Mouse (Mus musculus): ENCODE measurements at regions not wholly inside any gene's neighbourhood (a gene's known extent, or its start where the extent isn't known, plus 50 kb on each side); places are given as distances from the start of the nearest gene placed in this dataset.

DNA sequence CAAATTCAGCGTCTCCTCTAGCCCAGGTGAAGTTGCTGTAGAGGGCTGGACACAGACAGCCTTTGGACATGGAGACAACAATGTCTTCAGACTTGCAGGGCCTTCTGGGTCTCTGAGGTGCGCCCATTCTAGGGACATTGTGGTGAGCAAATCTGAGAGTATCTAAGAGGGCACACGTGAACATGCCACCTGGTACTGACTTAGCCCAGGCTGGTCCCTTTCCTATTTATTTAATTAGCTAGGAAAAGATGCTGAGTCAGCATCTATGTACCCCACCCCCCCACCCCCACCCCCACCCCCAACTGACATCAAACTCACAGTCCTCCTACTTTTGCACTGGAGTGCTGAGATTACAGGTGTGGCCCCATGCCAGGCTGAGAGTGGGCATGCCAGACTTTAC, 81.7 kb upstream of the Pcbd1 start:
- no peak overlapping the region for H3K4me3 ChIP-seq (ENCODE audit: low read depth, low read length)
- DNase-seq (ENCODE audit: low spot score) (no peak), ATAC-seq (no peak)
- WGBS: 88% methylated on average over 3 of the region's 3 CpGs
- H3K9ac ChIP-seq (ENCODE audit: low read length): no peak overlapping the region
- H3K4me1 ChIP-seq (ENCODE audit: control insufficient read depth, insufficient read depth, low read length): no peaks in the 10 kb centered on the region; the same call in 1 of the 2 replicates
- H3K36me3 ChIP-seq (ENCODE audit: control insufficient read depth, insufficient read depth, low read length): no peaks in the 10 kb centered on the region
- H3K27ac ChIP-seq (ENCODE audit: low read depth, low read length): no peak overlapping the region
- no peaks in the 10 kb centered on the region for H3K27me3 ChIP-seq (replicated peaks; ENCODE audit: control insufficient read depth, insufficient read depth, low read length)
- no peaks in the 10 kb centered on the region for H3K9me3 ChIP-seq (replicated peaks; ENCODE audit: control insufficient read depth, low read length)
- H3K4me2 ChIP-seq (ENCODE audit: low read length): no peak overlapping the region

DNA sequence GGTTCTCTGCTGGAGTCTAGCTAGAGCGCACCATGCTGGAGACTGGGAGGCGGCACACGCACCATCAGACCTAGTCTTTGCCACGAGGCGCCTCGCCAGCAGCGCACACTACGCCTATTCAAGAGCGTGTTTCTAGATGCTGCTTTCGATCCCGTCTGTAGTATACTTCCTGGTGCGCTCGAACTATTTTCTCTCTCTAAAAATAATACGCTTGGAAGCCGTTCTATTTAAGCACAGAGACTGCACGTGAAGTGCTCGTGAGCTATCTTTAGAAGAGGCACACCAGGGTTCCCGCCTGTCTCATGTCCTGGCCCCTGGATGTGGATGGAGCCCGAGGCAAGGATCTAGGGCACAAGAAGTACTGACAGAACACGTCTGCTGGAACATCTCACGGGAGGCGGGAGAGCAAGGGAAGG, 87.4 kb upstream of the Pcbd1 start:
- ATAC-seq: no peak
- 95% methylated on average over 22 of the region's 22 CpGs for WGBS
- Histone ChIP-seq H3K4me1 (ENCODE audit: control insufficient read depth, insufficient read depth, low read length) (no peaks in the 10 kb centered on the region), H3K36me3 (ENCODE audit: control insufficient read depth, insufficient read depth, low read length) (no peaks in the 10 kb centered on the region), H3K27ac (ENCODE audit: low read depth, low read length) (no peak overlapping the region), H3K4me2 (ENCODE audit: low read length) (no peak overlapping the region), H3K9me3 (replicated peaks; ENCODE audit: control insufficient read depth, low read length) (no peaks in the 10 kb centered on the region), H3K27me3 (replicated peaks; ENCODE audit: control insufficient read depth, insufficient read depth, low read length) (no peaks in the 10 kb centered on the region), H3K4me3 (ENCODE audit: low read depth, low read length) (no peak overlapping the region), H3K9ac (ENCODE audit: low read length) (no peak overlapping the region)
- no peak for DNase-seq (ENCODE audit: low spot score)

GRCm38 (mm10) chr10:60997393-60997792, 91.7 kb upstream of the Pcbd1 start:
- no peaks in the 10 kb centered on the region for H3K4me1 ChIP-seq (ENCODE audit: control insufficient read depth, insufficient read depth, low read length)
- H3K27me3 ChIP-seq (replicated peaks; ENCODE audit: control insufficient read depth, insufficient read depth, low read length): no peaks in the 10 kb centered on the region
- H3K9me3 ChIP-seq (replicated peaks; ENCODE audit: control insufficient read depth, low read length): no peaks in the 10 kb centered on the region
- H3K4me2 ChIP-seq (ENCODE audit: low read length): no peak overlapping the region
- 64% methylated on average over 9 of the region's 9 CpGs for WGBS
- no peak overlapping the region for H3K9ac ChIP-seq (ENCODE audit: low read length)
- no peak for DNase-seq (ENCODE audit: low spot score)
- no peaks in the 10 kb centered on the region for H3K36me3 ChIP-seq (ENCODE audit: control insufficient read depth, insufficient read depth, low read length)
- ATAC-seq: no peak
- H3K4me3 ChIP-seq (ENCODE audit: low read depth, low read length): no peak overlapping the region
- no peak overlapping the region for H3K27ac ChIP-seq (ENCODE audit: low read depth, low read length)

- no peak overlapping the region for H3K9ac ChIP-seq (ENCODE audit: low read length)
- no peaks in the 10 kb centered on the region for H3K4me1 ChIP-seq (ENCODE audit: control insufficient read depth, insufficient read depth, low read length)
- no peaks in the 10 kb centered on the region for H3K27me3 ChIP-seq (replicated peaks; ENCODE audit: control insufficient read depth, insufficient read depth, low read length)
- H3K4me2 ChIP-seq (ENCODE audit: low read length): no peak overlapping the region
- no peaks in the 10 kb centered on the region for H3K36me3 ChIP-seq (ENCODE audit: control insufficient read depth, insufficient read depth, low read length)
- no peak overlapping the region for H3K27ac ChIP-seq (ENCODE audit: low read depth, low read length)
- WGBS: 91% methylated on average over 9 of the region's 9 CpGs
- no peak overlapping the region for H3K4me3 ChIP-seq (ENCODE audit: low read depth, low read length)
- no peaks in the 10 kb centered on the region for H3K9me3 ChIP-seq (replicated peaks; ENCODE audit: control insufficient read depth, low read length)
- no peak for DNase-seq (ENCODE audit: low spot score)
- no peak for ATAC-seq
Observed at GRCm38 (mm10) chr10:60995908-60996640, 93.1 kb upstream of the Pcbd1 start.

- peak; percentile 72 for ATAC-seq
- DNase-seq (ENCODE audit: low spot score): peak; percentile 77
- H3K4me2 ChIP-seq (ENCODE audit: low read length): no peak overlapping the region
- no peak overlapping the region for H3K9ac ChIP-seq (ENCODE audit: low read length)
- H3K4me1 ChIP-seq (ENCODE audit: control insufficient read depth, insufficient read depth, low read length): no peaks in the 10 kb centered on the region
- H3K27me3 ChIP-seq (replicated peaks; ENCODE audit: control insufficient read depth, insufficient read depth, low read length): no peaks in the 10 kb centered on the region
- no peaks in the 10 kb centered on the region for H3K9me3 ChIP-seq (replicated peaks; ENCODE audit: control insufficient read depth, low read length)
- 4% methylated on average over 10 of the region's 10 CpGs for WGBS
- H3K27ac ChIP-seq (ENCODE audit: low read depth, low read length): no peak overlapping the region
- no peaks in the 10 kb centered on the region for H3K36me3 ChIP-seq (ENCODE audit: control insufficient read depth, insufficient read depth, low read length)
- H3K4me3 ChIP-seq (ENCODE audit: low read depth, low read length): no peak overlapping the region
Observed at GRCm38 (mm10) chr10:60985109-60985576, 104.0 kb upstream of the Pcbd1 start.

DNA sequence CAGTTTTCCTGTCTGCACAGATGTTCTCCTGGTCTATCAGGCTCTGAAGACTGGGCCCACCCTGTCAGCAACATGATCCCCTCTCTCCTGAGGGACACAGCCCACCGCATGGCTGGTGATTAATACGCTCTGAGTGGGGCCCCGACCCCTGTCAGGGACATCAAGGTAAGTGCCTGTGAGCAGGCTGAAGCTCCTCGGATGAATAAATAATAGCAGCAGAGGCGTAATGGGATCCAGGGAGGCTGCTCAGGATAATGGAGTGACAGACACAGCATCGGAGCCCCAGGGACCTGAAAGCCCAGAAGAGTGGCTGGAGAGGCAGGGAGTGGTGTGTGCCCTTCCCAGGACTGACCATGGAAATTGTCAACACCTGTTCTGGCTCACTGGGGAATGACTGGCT, 107.4 kb upstream of the Pcbd1 start:
- H3K9ac ChIP-seq (ENCODE audit: low read length): no peak overlapping the region
- no peak for DNase-seq (ENCODE audit: low spot score)

DNA sequence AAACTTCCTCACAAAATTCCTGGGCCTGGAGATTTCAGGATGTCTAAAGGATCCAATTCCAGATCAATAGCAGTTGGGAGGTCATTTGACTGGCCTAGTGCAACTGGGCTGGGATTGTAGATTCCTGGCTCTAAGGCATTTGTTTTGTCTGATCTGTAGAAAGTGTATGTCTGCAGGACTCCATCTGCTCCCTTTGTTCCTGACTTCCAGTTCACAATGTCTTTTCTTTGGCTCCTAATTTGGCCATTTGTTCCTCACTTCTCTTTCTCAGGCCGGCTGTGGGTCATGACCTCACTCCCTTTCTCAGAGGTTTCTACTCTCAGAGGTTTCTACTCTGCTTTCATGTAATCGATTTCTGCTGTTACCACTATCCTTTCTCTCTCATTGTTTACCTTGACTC, 115.5 kb upstream of the Pcbd1 start:
- H3K4me2 ChIP-seq (ENCODE audit: low read length): no peak overlapping the region
- no peaks in the 10 kb centered on the region for H3K36me3 ChIP-seq (ENCODE audit: control insufficient read depth, insufficient read depth, low read length)
- no peak overlapping the region for H3K9ac ChIP-seq (ENCODE audit: low read length)
- H3K4me3 ChIP-seq (ENCODE audit: low read depth, low read length): no peak overlapping the region
- no peaks in the 10 kb centered on the region for H3K27me3 ChIP-seq (replicated peaks; ENCODE audit: control insufficient read depth, insufficient read depth, low read length)
- no peaks in the 10 kb centered on the region for H3K4me1 ChIP-seq (ENCODE audit: control insufficient read depth, insufficient read depth, low read length)
- no peak for ATAC-seq
- 0 out of 2 replicates have a peak, but pooled peaks cover 3% of the 10 kb centered on the region for H3K9me3 ChIP-seq (replicated peaks; ENCODE audit: control insufficient read depth, low read length)
- 2% methylated on average over 2 of the region's 2 CpGs for WGBS
- DNase-seq (ENCODE audit: low spot score): no peak
- no peak overlapping the region for H3K27ac ChIP-seq (ENCODE audit: low read depth, low read length)

More for the DNA sequence above, 107.4 kb upstream of the Pcbd1 start:
- WGBS: 41% methylated on average over 6 of the region's 6 CpGs
- Histone ChIP-seq H3K4me3 (ENCODE audit: low read depth, low read length) (no peak overlapping the region), H3K9me3 (replicated peaks; ENCODE audit: control insufficient read depth, low read length) (no peaks in the 10 kb centered on the region), H3K4me1 (ENCODE audit: control insufficient read depth, insufficient read depth, low read length) (0 out of 2 replicates have a peak, but pooled peaks cover 3% of the 10 kb centered on the region), H3K4me2 (ENCODE audit: low read length) (no peak overlapping the region), H3K27me3 (replicated peaks; ENCODE audit: control insufficient read depth, insufficient read depth, low read length) (no peaks in the 10 kb centered on the region), H3K36me3 (ENCODE audit: control insufficient read depth, insufficient read depth, low read length) (no peaks in the 10 kb centered on the region), H3K27ac (ENCODE audit: low read depth, low read length) (no peak overlapping the region)
- no peak for ATAC-seq

DNA sequence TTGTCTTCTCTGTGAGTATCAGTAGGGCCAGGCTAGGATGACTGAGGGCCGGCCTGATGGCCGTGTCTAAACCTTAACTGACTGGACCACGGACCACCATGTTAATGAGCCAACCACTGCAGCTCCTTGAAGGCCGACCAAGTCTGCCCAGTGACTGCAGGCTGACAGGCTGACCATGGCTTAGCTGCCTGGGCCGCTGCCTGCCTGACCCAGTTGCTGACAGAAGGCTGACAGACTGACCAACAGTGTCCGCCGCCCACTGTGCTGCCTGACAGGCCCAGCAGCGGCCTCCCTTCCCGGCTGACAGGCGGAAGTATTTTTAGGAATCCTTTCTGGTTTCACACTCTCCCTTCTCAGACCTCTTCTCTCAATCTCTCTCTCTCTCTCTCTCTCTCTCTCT, 124.3 kb upstream of the Pcbd1 start:
- no peaks in the 10 kb centered on the region for H3K27me3 ChIP-seq (replicated peaks; ENCODE audit: control insufficient read depth, insufficient read depth, low read length)
- DNase-seq (ENCODE audit: low spot score) (no peak), ATAC-seq (no peak)
- H3K9ac ChIP-seq (ENCODE audit: low read length): no peak overlapping the region
- H3K4me2 ChIP-seq (ENCODE audit: low read length): no peak overlapping the region
- H3K4me3 ChIP-seq (ENCODE audit: low read depth, low read length): no peak overlapping the region
- no peaks in the 10 kb centered on the region for H3K9me3 ChIP-seq (replicated peaks; ENCODE audit: control insufficient read depth, low read length)
- no peaks in the 10 kb centered on the region for H3K4me1 ChIP-seq (ENCODE audit: control insufficient read depth, insufficient read depth, low read length)
- H3K36me3 ChIP-seq (ENCODE audit: control insufficient read depth, insufficient read depth, low read length): no peaks in the 10 kb centered on the region
- WGBS: 80% methylated on average over 10 of the region's 10 CpGs
- no peak overlapping the region for H3K27ac ChIP-seq (ENCODE audit: low read depth, low read length)

GRCm38 (mm10) chr10:60957820-60958233, 126.4 kb upstream of the Unc5b start:
- no peak overlapping the region for H3K4me3 ChIP-seq (ENCODE audit: low read depth, low read length)
- H3K27me3 ChIP-seq (replicated peaks; ENCODE audit: control insufficient read depth, insufficient read depth, low read length): no peaks in the 10 kb centered on the region
- H3K9ac ChIP-seq (ENCODE audit: low read length): no peak overlapping the region
- ATAC-seq (peak; percentile 34; the same call in 1 of the 2 replicates), DNase-seq (ENCODE audit: low spot score) (peak; percentile 60)
- no peaks in the 10 kb centered on the region for H3K9me3 ChIP-seq (replicated peaks; ENCODE audit: control insufficient read depth, low read length)
- 30% methylated on average over 17 of the region's 17 CpGs for WGBS
- H3K4me1 ChIP-seq (ENCODE audit: control insufficient read depth, insufficient read depth, low read length): peaks cover 7% of the 10 kb centered on the region; the same call in 1 of the 2 replicates
- no peaks in the 10 kb centered on the region for H3K36me3 ChIP-seq (ENCODE audit: control insufficient read depth, insufficient read depth, low read length)
- H3K27ac ChIP-seq (ENCODE audit: low read depth, low read length): no peak overlapping the region
- no peak overlapping the region for H3K4me2 ChIP-seq (ENCODE audit: low read length)

All from forebrain, embryonic 14.5 days (tissue).